Mouse (Mus musculus) layer of hippocampus, postnatal 36 days (tissue): ENCODE data around the gene Olfr1191-ps1. TPM values are rescaled to one million over a fixed set of nuclear protein-coding genes. Genes with fewer than 3 reads are reported as not detected.
"Not testable (repeated sequence)": the region's sequence is repeated elsewhere in the genome, so short reads cannot be mapped to it uniquely, and the experiment has no call there.

Source experiments
- DNase-seq, 2 experiments: peaks; one replicate each; pipeline ENCODE4 v3.0.0; 2022
- total RNA-seq, 2 experiments: library from RNA; stranded (reverse); gene quantifications; 2 replicates each; pipeline ENCODE4 v1.2.3; 2021

Olfr1191-ps1 gene
- not detected for total RNA-seq

DNA sequence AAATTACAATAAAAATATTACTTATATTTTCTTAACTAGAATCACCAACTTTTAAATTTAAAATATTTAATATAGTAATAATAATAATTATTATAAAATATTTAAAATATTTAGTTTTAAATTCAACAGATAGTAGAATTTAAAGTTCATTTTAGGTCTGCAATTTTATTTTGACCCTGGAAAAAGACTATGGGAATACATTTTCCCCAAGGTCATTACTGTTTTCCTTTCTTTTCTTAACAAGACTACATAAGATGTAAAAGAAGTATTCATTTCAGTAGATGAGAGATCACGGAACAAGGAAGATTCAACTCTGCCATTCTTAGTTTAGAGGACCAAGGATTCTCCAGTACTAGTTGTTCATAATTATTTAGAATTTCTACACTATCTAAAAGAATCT is at the start of gene Olfr1191-ps1:
TSS of gene Olfr1191-ps1 (plus strand) at position 301 of the 400 bp plus-strand sequence.
- DNase-seq = not testable (repeated sequence)

GRCm38 (mm10) chr2:88648209-88648608 is 7.9 kb downstream of the Olfr1191-ps1 start, which contains the start of gene Olfr1192-ps1:
Olfr1192-ps1 (plus strand) TSS chr2:88648509.
- DNase-seq = no peak

GRCm38 (mm10) chr2:88675328-88675727 is 35.0 kb downstream of the Olfr1191-ps1 start, which contains the start of gene Olfr1193:
Olfr1193 (plus strand) TSS chr2:88675628.
- DNase-seq = not testable (repeated sequence)

- DNase-seq = no peak
Observed at GRCm38 (mm10) chr2:88689087-88689486, 48.7 kb downstream of the Olfr1191-ps1 start, which contains the start of gene Olfr1195. Olfr1195 (minus strand) TSS chr2:88689187.

Other genes starting within 250 kb of the Olfr1191-ps1 start
- not detected for gene Olfr1179, start 234.1 kb upstream of the Olfr1191-ps1 start, total RNA-seq
- not detected for gene Olfr1180, start 221.4 kb upstream of the Olfr1191-ps1 start, total RNA-seq
- not detected for gene Olfr1181, start 214.4 kb upstream of the Olfr1191-ps1 start, total RNA-seq
- not detected for gene Gm13757, start 191.4 kb upstream of the Olfr1191-ps1 start, total RNA-seq
- gene Olfr1183, start 185.7 kb upstream of the Olfr1191-ps1 start, total RNA-seq = not detected
- gene Olfr1184, start 156.9 kb upstream of the Olfr1191-ps1 start, total RNA-seq = not detected
- not detected for gene Olfr1185-ps1, start 147.2 kb upstream of the Olfr1191-ps1 start, total RNA-seq
- gene Olfr1186, start 122.0 kb upstream of the Olfr1191-ps1 start, total RNA-seq = not detected
- gene Olfr1188, start 83.6 kb upstream of the Olfr1191-ps1 start, total RNA-seq = not detected
- gene Olfr1189, start 54.1 kb upstream of the Olfr1191-ps1 start, total RNA-seq = not detected
- not detected for gene Olfr1192-ps1, start 8.0 kb downstream of the Olfr1191-ps1 start, total RNA-seq
- not detected for gene Olfr1193, start 35.1 kb downstream of the Olfr1191-ps1 start, total RNA-seq
- gene Olfr1195, start 48.6 kb downstream of the Olfr1191-ps1 start, total RNA-seq = not detected
- not detected for gene Olfr1196, start 64.1 kb downstream of the Olfr1191-ps1 start, total RNA-seq
- not detected for gene Olfr1197, start 91.8 kb downstream of the Olfr1191-ps1 start, total RNA-seq
- gene Olfr1198, start 110.8 kb downstream of the Olfr1191-ps1 start, total RNA-seq = not detected
- gene Olfr1199, start 119.9 kb downstream of the Olfr1191-ps1 start, total RNA-seq = not detected
- gene Olfr1200, start 129.9 kb downstream of the Olfr1191-ps1 start, total RNA-seq = not detected
- not detected for gene Olfr1201, start 152.5 kb downstream of the Olfr1191-ps1 start, total RNA-seq
- not detected for gene Olfr1202, start 174.0 kb downstream of the Olfr1191-ps1 start, total RNA-seq
- not detected for gene Olfr1205, start 189.2 kb downstream of the Olfr1191-ps1 start, total RNA-seq
- gene Olfr1204, start 208.8 kb downstream of the Olfr1191-ps1 start, total RNA-seq = not detected
- not detected for gene Olfr1206, start 222.7 kb downstream of the Olfr1191-ps1 start, total RNA-seq